Mouse (Mus musculus) G1E (cell line): ENCODE results near the gene Cabp4.
A peak's percentile ranks its signal among the peaks of the same experiment; 100 is the strongest.

Experiments used
- CTCF ChIP-seq: IDR thresholded peaks from 2 replicates; pipeline ENCODE4 v1.5.1; 2012; ENCODE audit warnings: low read depth, low read length, inconsistent platforms, mixed read lengths
- GATA1 ChIP-seq: IDR thresholded peaks from 2 replicates; pipeline ENCODE4 v1.6.1; 2012; ENCODE audit warnings: borderline replicate concordance, low read length, inconsistent platforms, mixed read lengths
- POLR2AphosphoS5 ChIP-seq: IDR thresholded peaks from 2 replicates; pipeline ENCODE4 v1.6.1; 2012; ENCODE audit warnings: low read depth, low read length, inconsistent platforms; ENCODE audit not compliant: insufficient replicate concordance
- TAL1 ChIP-seq: conservative IDR thresholded peaks from 2 replicates; pipeline ENCODE4 v1.6.1; 2012; ENCODE audit warnings: low read depth, low read length, inconsistent platforms, mixed read lengths

- TF ChIP-seq CTCF (0 out of 2 replicates have a peak, but pooled peaks have one; percentile 6), GATA1 (no peak), TAL1 (no peak), POLR2AphosphoS5 (no peak)
Observed at GRCm38 (mm10) chr19:4125741-4126696, 17.8 kb downstream of the Cabp4 start, which contains the start of gene Aip.
